Mouse (Mus musculus) heart, embryonic 15.5 days (tissue): Measurements from ENCODE around the gene Hal. TPM values are rescaled to one million over a fixed set of nuclear protein-coding genes. Genes with fewer than 3 reads are reported as not detected.

Experiments
- ATAC-seq: fragments of 200-750 bp; cut with Nextera tagmentation; replicated peaks from 2 replicates; pipeline ENCODE4 v1.8.0; 2017; ENCODE audit warnings: low read depth, moderate TSS enrichment; ENCODE audit not compliant: insufficient number of reproducible peaks, insufficient read depth, low FRiP score
- H3K27ac ChIP-seq: fragments of 300-500 bp; sonication (generic); 2 replicates; pipeline ENCODE4 v1.5.1; 2015; ENCODE audit warnings: mild to moderate bottlenecking, inconsistent platforms
- H3K27me3 ChIP-seq: fragments of 300-500 bp; sonication (generic); 2 replicates; pipeline ENCODE4 v1.6.1; 2015; ENCODE audit warnings: inconsistent platforms
- H3K36me3 ChIP-seq: fragments of 300-500 bp; sonication (generic); 2 replicates; pipeline ENCODE4 v1.6.1; 2015; ENCODE audit warnings: mild to moderate bottlenecking, inconsistent platforms
- H3K4me1 ChIP-seq: fragments of 300-500 bp; sonication (generic); replicated peaks from 2 replicates; pipeline ENCODE4 v1.6.1; 2015; ENCODE audit warnings: inconsistent platforms
- H3K4me2 ChIP-seq: fragments of 300-500 bp; sonication (generic); 2 replicates; pipeline ENCODE4 v1.6.1; 2015; ENCODE audit warnings: inconsistent platforms, mild to moderate bottlenecking, moderate library complexity
- H3K4me3 ChIP-seq: fragments of 300-500 bp; sonication (generic); 2 replicates; pipeline ENCODE4 v1.5.1; 2015; ENCODE audit warnings: mild to moderate bottlenecking, inconsistent platforms
- H3K9ac ChIP-seq: fragments of 300-500 bp; sonication (generic); 2 replicates; pipeline ENCODE4 v1.6.1; 2015; ENCODE audit warnings: mild to moderate bottlenecking, inconsistent platforms
- H3K9me3 ChIP-seq: fragments of 300-500 bp; sonication (generic); replicated peaks from 2 replicates; pipeline ENCODE4 v1.6.1; 2016; ENCODE audit warnings: inconsistent platforms
- WGBS: fragments of 180-500 bp; shearing (Covaris S2); methylation state at CpG from one replicate; pipeline ENCODE4 v1.1.7; 2015; ENCODE audit warnings: mixed read lengths; 5-methylcytosine and 5-hydroxymethylcytosine counted together
- polyA plus RNA-seq: library from polyadenylated mRNA; unstranded; fragments of >200 nt; fragmentation: Nextera tagmentation; extraction: Ambion mirVana; gene quantifications from 2 replicates; pipeline ENCODE4 v1.2.1, GENCODE M21; 2015

The Hal gene
- polyA plus RNA-seq, 1 experiment from 2014 or later: 0.11 TPM

GRCm38 (mm10) chr10:93567841-93568566 is 79.4 kb downstream of the Hal start:
- H3K4me2 ChIP-seq: no peak overlapping the region
- no peaks in the 10 kb centered on the region for H3K9me3 ChIP-seq
- no peaks in the 10 kb centered on the region for H3K4me1 ChIP-seq
- 83% methylated on average over 11 of the region's 11 CpGs for WGBS
- H3K9ac ChIP-seq: no peak overlapping the region
- H3K36me3 ChIP-seq: no peaks in the 10 kb centered on the region
- ATAC-seq: no peak
- H3K27me3 ChIP-seq: no peaks in the 10 kb centered on the region
- H3K4me3 ChIP-seq: no peak overlapping the region
- no peak overlapping the region for H3K27ac ChIP-seq

- WGBS: 80% methylated on average over 6 of the region's 6 CpGs
- H3K4me3 ChIP-seq: no peak overlapping the region
- H3K36me3 ChIP-seq: no peaks in the 10 kb centered on the region
- H3K4me1 ChIP-seq: no peaks in the 10 kb centered on the region
- H3K9me3 ChIP-seq: no peaks in the 10 kb centered on the region
- H3K27ac ChIP-seq: no peak overlapping the region
- H3K27me3 ChIP-seq: no peaks in the 10 kb centered on the region
- no peak overlapping the region for H3K4me2 ChIP-seq
- ATAC-seq: no peak
- no peak overlapping the region for H3K9ac ChIP-seq
Measured at GRCm38 (mm10) chr10:93568671-93569070, 80.1 kb downstream of the Hal start.

Other genes starting within 250 kb of the Hal start
- 31.7 and 33.5 TPM in 2 replicates for gene Elk3, start 177.6 kb upstream of the Hal start, polyA plus RNA-seq
- 328 and 364 TPM in 2 replicates for gene Lta4h, start 35.4 kb upstream of the Hal start, polyA plus RNA-seq
- 0.18 and 0.28 TPM in 2 replicates for gene Amdhd1, start 51.3 kb downstream of the Hal start, polyA plus RNA-seq
- 0.10 and 0.14 TPM in 2 replicates for gene Ccdc38, start 51.9 kb downstream of the Hal start, polyA plus RNA-seq
- 60.5 and 69.9 TPM in 2 replicates for gene Snrpf, start 100.9 kb downstream of the Hal start, polyA plus RNA-seq
- 1.9 and 2.6 TPM in 2 replicates for gene Ntn4, start 151.9 kb downstream of the Hal start, polyA plus RNA-seq